Mouse (Mus musculus) midbrain, embryonic 14.5 days (tissue): ENCODE results near the gene Kng1. TPM values are rescaled to one million over a fixed set of nuclear protein-coding genes. Genes with fewer than 3 reads are reported as not detected.
"Not testable (repeated sequence)": the region's sequence is repeated elsewhere in the genome, so short reads cannot be mapped to it uniquely, and the experiment has no call there.

Experiments used
- ATAC-seq: fragments of 200-750 bp; cut with Nextera tagmentation; 2 replicates; pipeline ENCODE4 v1.8.0; 2017; ENCODE audit warnings: moderate number of reproducible peaks, moderate library complexity; ENCODE audit not compliant: low FRiP score, low TSS enrichment
- DNase-seq: peaks from one replicate; pipeline ENCODE4 v3.0.0-alpha.2; 2015
- H3K27ac ChIP-seq: fragments of 300-500 bp; sonication (generic); replicated peaks from 2 replicates; pipeline ENCODE4 v1.5.1; 2014; ENCODE audit warnings: mild to moderate bottlenecking, low read depth, low read length, moderate library complexity
- H3K27me3 ChIP-seq: fragments of 300-500 bp; sonication (generic); 2 replicates; pipeline ENCODE4 v1.6.1; 2014; ENCODE audit warnings: low read length, control low read depth, mixed read lengths; ENCODE audit not compliant: control insufficient read depth, insufficient read depth
- H3K36me3 ChIP-seq: fragments of 300-500 bp; sonication (generic); 2 replicates; pipeline ENCODE4 v1.6.1; 2014; ENCODE audit warnings: low read length, control low read depth; ENCODE audit not compliant: control insufficient read depth, insufficient read depth
- H3K4me1 ChIP-seq: fragments of 300-500 bp; sonication (generic); 2 replicates; pipeline ENCODE4 v1.6.1; 2014; ENCODE audit warnings: mild to moderate bottlenecking, antibody characterized with exemption, low read length, control low read depth; ENCODE audit not compliant: control insufficient read depth, insufficient read depth
- H3K4me2 ChIP-seq: fragments of 300-500 bp; sonication (generic); 2 replicates; pipeline ENCODE4 v1.6.1; 2014; ENCODE audit warnings: mild to moderate bottlenecking, low read length, moderate library complexity
- H3K4me3 ChIP-seq: fragments of 300-500 bp; sonication (generic); replicated peaks from 2 replicates; pipeline ENCODE4 v1.5.1; 2014; ENCODE audit warnings: low read depth, low read length
- H3K9ac ChIP-seq: fragments of 300-500 bp; sonication (generic); replicated peaks from 2 replicates; pipeline ENCODE4 v1.6.1; 2014; ENCODE audit warnings: mild to moderate bottlenecking, low read length, moderate library complexity
- H3K9me3 ChIP-seq: fragments of 300-500 bp; sonication (generic); 2 replicates; pipeline ENCODE4 v1.6.1; 2016; ENCODE audit warnings: low read length, control low read depth, mixed read lengths; ENCODE audit not compliant: control insufficient read depth
- WGBS: fragments of 180-500 bp; shearing (Covaris S2); extraction: QIAGEN DNeasy Blood & Tissue Kit; methylation state at CpG from one replicate; pipeline ENCODE4 v1.1.7; 2014; 5-methylcytosine and 5-hydroxymethylcytosine counted together
- polyA plus RNA-seq: library from polyadenylated mRNA; unstranded; fragments of >200 nt; fragmentation: Nextera tagmentation; extraction: Ambion mirVana; gene quantifications from 2 replicates; pipeline ENCODE4 v1.2.1, GENCODE M21; 2014

The Kng1 gene
- polyA plus RNA-seq, 1 experiment from 2014 or later = not detected

GRCm38 (mm10) chr16:23030673-23031435, 26.8 kb upstream of the Kng1 start:
- Histone ChIP-seq H3K4me1 (no peaks in the 10 kb centered on the region), H3K27me3 (no peaks in the 10 kb centered on the region), H3K4me3 (no peak overlapping the region), H3K4me2 (no peak overlapping the region), H3K27ac (no peak overlapping the region), H3K9me3 (no peaks in the 10 kb centered on the region), H3K36me3 (no peaks in the 10 kb centered on the region), H3K9ac (no peak overlapping the region)
- no peak for DNase-seq
- 87% methylated on average over 5 of the region's 5 CpGs for WGBS
- ATAC-seq = no peak

GRCm38 (mm10) chr16:23033673-23034072, 24.0 kb upstream of the Kng1 start:
- Histone ChIP-seq H3K4me2 (no peak overlapping the region), H3K36me3 (no peaks in the 10 kb centered on the region), H3K27ac (no peak overlapping the region), H3K4me3 (no peak overlapping the region), H3K4me1 (no peaks in the 10 kb centered on the region), H3K27me3 (no peaks in the 10 kb centered on the region), H3K9ac (no peak overlapping the region), H3K9me3 (no peaks in the 10 kb centered on the region)
- 84% methylated on average over 4 of the region's 4 CpGs for WGBS
- no peak for DNase-seq
- no peak for ATAC-seq

GRCm38 (mm10) chr16:23037744-23038143, 19.9 kb upstream of the Kng1 start:
- WGBS = 88% methylated on average over 7 of the region's 7 CpGs
- no peaks in the 10 kb centered on the region for H3K4me1 ChIP-seq
- H3K9ac ChIP-seq = no peak overlapping the region
- H3K27ac ChIP-seq = no peak overlapping the region
- no peaks in the 10 kb centered on the region for H3K27me3 ChIP-seq
- H3K4me3 ChIP-seq = no peak overlapping the region
- H3K36me3 ChIP-seq = no peaks in the 10 kb centered on the region
- ATAC-seq (no peak), DNase-seq (no peak)
- H3K9me3 ChIP-seq = no peaks in the 10 kb centered on the region
- H3K4me2 ChIP-seq = no peak overlapping the region

- H3K9me3 ChIP-seq = no peaks in the 10 kb centered on the region
- no peak overlapping the region for H3K27ac ChIP-seq
- 93% methylated on average over 4 of the region's 4 CpGs for whole genome bisulfite sequencing
- no peaks in the 10 kb centered on the region for H3K4me1 ChIP-seq
- H3K4me3 ChIP-seq = no peak overlapping the region
- ATAC-seq (no peak), DNase-seq (no peak)
- no peaks in the 10 kb centered on the region for H3K27me3 ChIP-seq
- H3K4me2 ChIP-seq = no peak overlapping the region
- H3K36me3 ChIP-seq = no peaks in the 10 kb centered on the region
- no peak overlapping the region for H3K9ac ChIP-seq
Measured at GRCm38 (mm10) chr16:23039281-23039680, 18.4 kb upstream of the Kng1 start.

- Histone ChIP-seq H3K4me2 (no peak overlapping the region), H3K4me3 (no peak overlapping the region), H3K9ac (no peak overlapping the region), H3K4me1 (no peaks in the 10 kb centered on the region), H3K36me3 (no peaks in the 10 kb centered on the region), H3K27me3 (no peaks in the 10 kb centered on the region), H3K27ac (no peak overlapping the region), H3K9me3 (no peaks in the 10 kb centered on the region)
- ATAC-seq (no peak), DNase-seq (no peak)
- WGBS = 67% methylated on average over 4 of the region's 4 CpGs
Measured at GRCm38 (mm10) chr16:23040876-23041275, 16.8 kb upstream of the Kng1 start.

GRCm38 (mm10) chr16:23046319-23046718, 11.3 kb upstream of the Kng1 start:
- Histone ChIP-seq H3K27ac (no peak overlapping the region), H3K4me2 (no peak overlapping the region), H3K9me3 (no peaks in the 10 kb centered on the region), H3K4me3 (no peak overlapping the region), H3K9ac (no peak overlapping the region), H3K27me3 (no peaks in the 10 kb centered on the region), H3K36me3 (no peaks in the 10 kb centered on the region), H3K4me1 (no peaks in the 10 kb centered on the region)
- DNase-seq (peak; percentile 72), ATAC-seq (no peak)
- 64% methylated on average over 5 of the region's 5 CpGs for WGBS

GRCm38 (mm10) chr16:23059630-23060029, 2.0 kb downstream of the Kng1 start:
- not testable (repeated sequence) for H3K9ac ChIP-seq, H3K27ac ChIP-seq, ATAC-seq, H3K4me1 ChIP-seq, H3K9me3 ChIP-seq, DNase-seq, H3K36me3 ChIP-seq, H3K4me3 ChIP-seq, H3K27me3 ChIP-seq, H3K4me2 ChIP-seq
- WGBS = 71% methylated on average over 4 of the region's 4 CpGs

GRCm38 (mm10) chr16:23060781-23061325, 3.2 kb downstream of the Kng1 start:
- not testable (repeated sequence) for H3K9me3 ChIP-seq, H3K27ac ChIP-seq, H3K4me3 ChIP-seq, DNase-seq, ATAC-seq, H3K36me3 ChIP-seq, H3K4me1 ChIP-seq, H3K27me3 ChIP-seq, H3K9ac ChIP-seq, H3K4me2 ChIP-seq
- 84% methylated on average over 5 of the region's 5 CpGs for WGBS

GRCm38 (mm10) chr16:23077516-23077915, 19.9 kb downstream of the Kng1 start:
- H3K9me3 ChIP-seq, H3K27me3 ChIP-seq, ATAC-seq, H3K4me2 ChIP-seq, DNase-seq, H3K36me3 ChIP-seq, H3K27ac ChIP-seq, H3K4me1 ChIP-seq, H3K9ac ChIP-seq, H3K4me3 ChIP-seq: not testable (repeated sequence)
- WGBS = 88% methylated on average over 6 of the region's 6 CpGs
